Mouse (Mus musculus) layer of hippocampus, adult 2 months (tissue): ENCODE measurements at regions not wholly inside any gene's neighbourhood (a gene's known extent, or its start where the extent isn't known, plus 50 kb on each side); places are given as distances from the start of the nearest gene placed in this dataset.

Experiments used
- DNase-seq, 2 experiments: peaks; one replicate each; pipeline ENCODE4 v3.0.0; 2022; ENCODE audit warnings: low spot score in 2 of 2
- H3K27ac ChIP-seq: fragments of 200-600 bp; 2 replicates; pipeline ENCODE4 v1.8.1; 2022
- H3K4me3 ChIP-seq: fragments of 200-600 bp; 2 replicates; pipeline ENCODE4 v1.8.1; 2022; ENCODE audit warnings: mild to moderate bottlenecking
- CTCF ChIP-seq: fragments of 200-600 bp; conservative IDR thresholded peaks from 2 replicates; pipeline ENCODE4 v1.8.1; 2022; ENCODE audit warnings: antibody characterized with exemption, mild to moderate bottlenecking, moderate library complexity

GRCm38 (mm10) chr12:27465499-27466150 is 123.3 kb upstream of the Sox11 start:
- no peak overlapping the region for H3K27ac ChIP-seq
- H3K4me3 ChIP-seq = no peak overlapping the region
- no peak for TF ChIP-seq CTCF
- DNase-seq = no peak

GRCm38 (mm10) chr12:27458674-27459073 is 116.3 kb upstream of the Sox11 start:
- Histone ChIP-seq H3K4me3 (no peak overlapping the region), H3K27ac (no peak overlapping the region)
- no peak for DNase-seq
- TF ChIP-seq CTCF = no peak

- DNase-seq = no peak
- Histone ChIP-seq H3K4me3 (no peak overlapping the region), H3K27ac (no peak overlapping the region)
- TF ChIP-seq CTCF = no peak
These were observed 95.4 kb upstream of the Sox11 start for GRCm38 (mm10) chr12:27437661-27438345.

- no peak overlapping the region for H3K4me3 ChIP-seq
- no peak overlapping the region for H3K27ac ChIP-seq
- TF ChIP-seq CTCF = no peak
- DNase-seq = no peak
These were observed 89.0 kb upstream of the Sox11 start for GRCm38 (mm10) chr12:27431338-27431737.

GRCm38 (mm10) chr12:27417387-27418009 is 75.1 kb upstream of the Sox11 start:
- no peak overlapping the region for H3K27ac ChIP-seq
- TF ChIP-seq CTCF = no peak
- DNase-seq = peak; percentile 54 to 63

GRCm38 (mm10) chr12:27410555-27410954 is 68.2 kb upstream of the Sox11 start:
- TF ChIP-seq CTCF = no peak
- DNase-seq = no peak
- Histone ChIP-seq H3K27ac (no peak overlapping the region), H3K4me3 (no peak overlapping the region)

More at GRCm38 (mm10) chr12:27417387-27418009, 75.1 kb upstream of the Sox11 start:
- H3K4me3 ChIP-seq = no peak overlapping the region

- Histone ChIP-seq H3K4me3 (no peak overlapping the region), H3K27ac (no peak overlapping the region)
- peak; percentile 35; the same call in 1 of the 2 replicates for TF ChIP-seq CTCF
- DNase-seq = peak in 1 of 2 experiments; percentile 10
These were observed 66.1 kb upstream of the Sox11 start for GRCm38 (mm10) chr12:27408440-27408839.

GRCm38 (mm10) chr12:27399392-27399791 is 57.0 kb upstream of the Sox11 start:
- TF ChIP-seq CTCF = no peak
- Histone ChIP-seq H3K27ac (no peak overlapping the region), H3K4me3 (no peak overlapping the region)
- no peak for DNase-seq
